Comparison of ENCODE assay signal across 32 mouse cellular contexts in the genomic region with DNA sequence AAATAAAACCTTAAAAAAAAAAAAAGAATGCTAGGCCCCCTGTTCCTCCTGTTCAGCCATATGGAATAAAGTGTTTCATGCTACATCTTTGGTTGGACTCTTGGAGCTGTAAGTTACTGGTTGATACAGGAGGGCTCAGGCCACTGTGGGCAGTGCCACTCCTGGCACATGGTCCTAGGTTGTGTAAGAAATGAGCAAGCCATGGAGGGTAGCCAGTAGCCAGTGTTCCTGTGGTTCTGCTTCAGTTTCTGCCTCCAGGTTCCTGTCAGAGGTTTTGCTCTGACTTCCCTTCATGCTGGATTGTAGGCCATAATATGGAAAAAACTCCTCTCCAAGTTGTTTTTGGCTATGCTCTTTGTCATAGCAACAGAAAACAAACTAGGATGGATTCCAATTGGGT. TPM values are rescaled to one million over a fixed set of nuclear protein-coding genes. Genes with fewer than 3 reads are reported as not detected.
A peak's percentile ranks its signal among the peaks of the same experiment; 100 is the strongest.
DNase-seq lines count a peak whose midpoint lies in the region; ATAC-seq lines count a peak whose summit lies in the region.
"Had no signal": no experiment of that assay in that cellular context is flagged by ENCODE, and none has a peak within 500 bp of the region (broad histone marks: within the 10 kb centered on the region; RNA-seq: fewer than 3 reads in every experiment).

No protein-coding gene starts in this region.

- H3K4me1 ChIP-seq in kidney, embryonic 14.5 days (ENCODE audit: control insufficient read depth, insufficient read depth, low read length) = no peaks in the 10 kb centered on the region
- H3K4me1 ChIP-seq: hindbrain, embryonic 10.5 days; lung, embryonic 15.5 days; midbrain, embryonic 13.5 days had no signal

- H3K36me3 ChIP-seq in kidney, embryonic 14.5 days (ENCODE audit: control insufficient read depth, insufficient read depth, low read length) = no peaks in the 10 kb centered on the region

- peak; percentile 60 for DNase-seq in adrenal gland, postnatal 10 days
- DNase-seq in adrenal gland, adult 18-20 months (ENCODE audit: low spot score in 2 of 2) = no peak
- peak; percentile 50 to 60 for DNase-seq in kidney, postnatal 36 days
- DNase-seq in 416B (ENCODE audit: low read depth) = peak; percentile 41
- DNase-seq in fibroblast of lung, adult 2 months (ENCODE audit: low read depth) = peak; percentile 37
- DNase-seq in right cerebral cortex, postnatal 4 days = no peak
- no peak for DNase-seq in left cerebral cortex, adult 18-20 months (ENCODE audit: low spot score in 2 of 2)
- DNase-seq: cerebellum, adult 11 months; cerebellum, adult 9-10 months; cerebellum, postnatal 36 days; heart, postnatal 14 days; lung, postnatal 4 days; right cerebral cortex, adult 18-20 months; thymus, adult 2 months; thymus, postnatal 36 days had no signal

- H3K27ac ChIP-seq in kidney, embryonic 14.5 days (ENCODE audit: low read depth, low read length) = no peak overlapping the region
- H3K27ac ChIP-seq: forebrain, embryonic 15.5 days; hindbrain, embryonic 10.5 days; hindbrain, embryonic 15.5 days; liver, embryonic 15.5 days; lung, embryonic 15.5 days; midbrain, embryonic 13.5 days had no signal

- H3K27me3 ChIP-seq in kidney, embryonic 14.5 days (ENCODE audit: control insufficient read depth, insufficient read depth, low read length) = no peaks in the 10 kb centered on the region
- H3K27me3 ChIP-seq: forebrain, embryonic 15.5 days; hindbrain, embryonic 15.5 days; liver, embryonic 15.5 days; lung, embryonic 15.5 days; midbrain, embryonic 13.5 days had no signal

- ATAC-seq in kidney, embryonic 14.5 days (ENCODE audit: low FRiP score, low TSS enrichment) = no peak
- ATAC-seq: CD4-positive, CD25-positive, alpha-beta regulatory T cell, adult 4 months; forebrain, embryonic 15.5 days; inflammation-experienced regulatory T-cells, adult 6 months; midbrain, embryonic 13.5 days had no signal

- H3K4me2 ChIP-seq in kidney, embryonic 14.5 days (replicated peaks; ENCODE audit: low read depth, low read length) = no peak overlapping the region
- H3K4me2 ChIP-seq: forebrain, embryonic 15.5 days; hindbrain, embryonic 15.5 days; liver, embryonic 15.5 days; lung, embryonic 15.5 days; midbrain, embryonic 13.5 days had no signal

- H3K9me3 ChIP-seq in kidney, embryonic 14.5 days (ENCODE audit: control insufficient read depth, low read length) = no peaks in the 10 kb centered on the region
- H3K9me3 ChIP-seq: forebrain, embryonic 15.5 days; hindbrain, embryonic 10.5 days; hindbrain, embryonic 15.5 days; liver, embryonic 15.5 days; lung, embryonic 15.5 days; midbrain, embryonic 13.5 days had no signal

- no peak overlapping the region for H3K9ac ChIP-seq in kidney, embryonic 14.5 days (ENCODE audit: low read depth, low read length)
- H3K9ac ChIP-seq: forebrain, embryonic 15.5 days; hindbrain, embryonic 15.5 days; liver, embryonic 15.5 days; lung, embryonic 15.5 days; midbrain, embryonic 13.5 days had no signal

- no peak overlapping the region for H3K4me3 ChIP-seq in kidney, embryonic 14.5 days (ENCODE audit: low read length)
- H3K4me3 ChIP-seq: forebrain, embryonic 15.5 days; hindbrain, embryonic 10.5 days; hindbrain, embryonic 15.5 days; liver, embryonic 15.5 days; lung, embryonic 15.5 days; midbrain, embryonic 13.5 days had no signal

RNA-seq across cellular contexts. Expression of a gene that starts 8.0 kb away (rescaled TPM):
- total RNA-seq in adrenal gland, postnatal 10 days (2021) = 100 to 1,000 TPM; 347 to 385 TPM
- 100 to 1,000 TPM; 319 to 746 TPM for total RNA-seq in adrenal gland, adult 18-20 months (2021)
- 145 and 173 TPM in 2 replicates for polyA plus RNA-seq in kidney, embryonic 14.5 days (2014; fragmentation: Nextera tagmentation; extraction: Ambion mirVana)
- total RNA-seq in left cerebral cortex, adult 18-20 months (2021) = 100 to 1,000 TPM; 161 to 169 TPM

RNA-seq across cellular contexts. Expression of a gene that starts 20.2 kb away (rescaled TPM):
- total RNA-seq in adrenal gland, postnatal 10 days (2021) = 10 to 100 TPM; 38.4 to 45.0 TPM
- total RNA-seq in adrenal gland, adult 18-20 months (2021) = 10 to 100 TPM; 38.1 to 43.2 TPM
- 68.2 and 97.2 TPM in 2 replicates for polyA plus RNA-seq in kidney, embryonic 14.5 days (2014; fragmentation: Nextera tagmentation; extraction: Ambion mirVana)
- total RNA-seq in left cerebral cortex, adult 18-20 months (2021) = 10 to 100 TPM; 62.1 to 63.8 TPM

RNA-seq across cellular contexts. Expression of a gene that starts 46.5 kb away (rescaled TPM):
- under 1 TPM; 0.24 to 0.45 TPM for total RNA-seq in adrenal gland, postnatal 10 days (2021)
- total RNA-seq in adrenal gland, adult 18-20 months (2021) = under 1 TPM; 0.30 to 0.35 TPM
- polyA plus RNA-seq in kidney, embryonic 14.5 days (2014; fragmentation: Nextera tagmentation; extraction: Ambion mirVana) = 0.43 and 0.49 TPM in 2 replicates
- 10 to 100 TPM; 14.0 to 17.9 TPM for total RNA-seq in left cerebral cortex, adult 18-20 months (2021)
- total RNA-seq: gastrocnemius, adult 18-20 months; monocyte, adult 5-6 weeks had no signal
- polyA plus RNA-seq: CD4-positive, CD25-positive, alpha-beta regulatory T cell, adult 4 months; heart, embryonic 14.5 days had no signal

RNA-seq across cellular contexts. Expression of a gene that starts 54.9 kb away (rescaled TPM):
- under 1 TPM; 0.61 to 0.93 TPM for total RNA-seq in adrenal gland, postnatal 10 days (2021)
- not detected for total RNA-seq in adrenal gland, adult 18-20 months (2021)
- not detected in 2 replicates for polyA plus RNA-seq in kidney, embryonic 14.5 days (2014; fragmentation: Nextera tagmentation; extraction: Ambion mirVana)
- under 1 TPM in 1 of 2 experiments, not detected in 1; 0.46 TPM for total RNA-seq in left cerebral cortex, adult 18-20 months (2021)
- total RNA-seq: gastrocnemius, adult 18-20 months; heart, postnatal 14 days; layer of hippocampus, postnatal 14 days; megakaryocyte-erythroid progenitor cell, adult 5-6 weeks had no signal
- polyA plus RNA-seq: embryonic facial prominence, embryonic 11.5 days; forebrain, embryonic 15.5 days; heart, embryonic 14.5 days; hindbrain, embryonic 10.5 days; hindbrain, embryonic 15.5 days; limb, embryonic 14.5 days; liver, embryonic 15.5 days; lung, embryonic 15.5 days; midbrain, embryonic 13.5 days; neural tube, embryonic 14.5 days had no signal

Comparison
In these comparisons a context has a peak if more than half of its experiments do, and no peak if none do; other contexts are left out.
1. DNase-seq: peak in adrenal gland, postnatal 10 days (single experiment), kidney, postnatal 36 days (2 of 2), 416B (single experiment) and fibroblast of lung, adult 2 months (single experiment); none in adrenal gland, adult 18-20 months (0 of 2), right cerebral cortex, postnatal 4 days (single experiment) and left cerebral cortex, adult 18-20 months (0 of 2).
2. RNA of a gene that starts 46.5 kb away (total RNA-seq): 14.0 to 17.9 TPM in left cerebral cortex, adult 18-20 months; 0.24 to 0.45 TPM in adrenal gland, postnatal 10 days and 0.30 to 0.35 TPM in adrenal gland, adult 18-20 months; every median in the first group is over 10 times any median in the second.